Mouse (Mus musculus): ENCODE data around the gene Rab23. TPM values are rescaled to one million over a fixed set of nuclear protein-coding genes. Genes with fewer than 3 reads are reported as not detected.

Rab23 gene
- polyA plus RNA-seq (2015; fragmentation: Nextera tagmentation; extraction: Ambion mirVana): 28.0 and 30.2 TPM in 2 replicates

DNA sequence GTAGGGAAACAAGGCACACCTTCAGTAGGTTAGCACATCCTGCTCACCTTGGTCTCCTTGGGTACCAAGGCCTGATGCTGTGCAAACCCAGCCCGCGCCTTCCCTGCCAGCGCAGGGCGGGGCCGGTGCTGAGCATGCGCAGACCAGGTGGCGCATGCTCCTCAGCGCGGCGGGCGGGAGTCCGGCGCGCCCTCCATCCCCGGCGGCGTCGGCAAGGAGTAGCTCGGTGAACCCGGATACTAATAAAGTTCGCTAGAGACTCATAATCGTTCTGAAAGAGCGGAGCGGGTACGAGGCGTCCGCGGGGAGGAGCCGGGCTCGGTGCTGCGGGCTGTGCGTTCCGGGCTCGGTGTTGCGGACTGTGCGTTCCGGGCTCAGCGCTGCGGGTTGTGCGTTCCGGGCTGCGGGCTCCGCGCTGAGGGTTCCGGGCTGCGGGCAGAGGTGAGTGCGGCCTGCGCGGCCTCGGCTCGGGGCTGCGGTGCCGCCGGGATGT lies at the start of gene Rab23:
Rab23 (plus strand) TSS at position 155 of the 493 bp plus-strand sequence.
- WGBS: under 1% methylated on average over 50 of the region's 54 CpGs
- no peaks in the 10 kb centered on the region for H3K9me3 ChIP-seq (replicated peaks)
- peaks cover 12% of the 10 kb centered on the region for H3K4me1 ChIP-seq
- no peaks in the 10 kb centered on the region for H3K27me3 ChIP-seq
- peak within 1 kb of the TSS; percentile 86 for H3K4me3 ChIP-seq (replicated peaks)
- H3K9ac ChIP-seq: peak within 1 kb of the TSS; percentile 92
- peak within 1 kb of the TSS; percentile 75 for H3K4me2 ChIP-seq
- H3K27ac ChIP-seq: peak within 1 kb of the TSS; percentile 93
- ATAC-seq (replicated peaks; ENCODE audit: low FRiP score): peak; percentile 97
- H3K36me3 ChIP-seq: peaks cover 31% of the 10 kb centered on the region

DNA sequence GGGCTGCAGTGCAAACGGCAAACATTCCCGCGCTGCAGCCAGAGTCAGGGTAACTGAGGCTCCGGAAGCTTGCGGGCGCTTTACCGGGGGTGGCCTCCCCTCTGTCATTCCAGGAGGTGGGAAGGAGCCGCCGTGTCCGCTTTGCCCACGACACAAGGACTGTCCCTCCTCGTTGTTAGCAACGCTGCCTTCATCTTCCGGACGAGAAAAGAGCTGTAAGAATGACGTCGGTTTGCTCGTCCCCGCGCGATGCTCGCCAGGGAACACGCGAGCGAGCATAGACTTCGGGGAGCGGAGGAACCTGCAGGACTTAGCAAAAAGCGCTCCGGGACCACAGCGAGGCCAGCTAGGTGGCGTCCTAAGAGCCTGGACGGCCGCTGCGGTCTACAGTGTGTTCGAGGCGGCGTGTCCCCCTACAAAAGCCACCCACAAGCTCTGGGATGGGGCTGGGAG lies 49.5 kb upstream of the Rab23 start:
- H3K4me3 ChIP-seq (replicated peaks): peak overlapping the region; percentile 84
- peak; percentile 79 for ATAC-seq (replicated peaks; ENCODE audit: low FRiP score)
- peak overlapping the region; percentile 81 for H3K4me2 ChIP-seq
- H3K27ac ChIP-seq: peak overlapping the region; percentile 59
- no peaks in the 10 kb centered on the region for H3K27me3 ChIP-seq
- H3K9me3 ChIP-seq (replicated peaks): no peaks in the 10 kb centered on the region
- peaks cover 15% of the 10 kb centered on the region for H3K36me3 ChIP-seq
- peaks cover 11% of the 10 kb centered on the region for H3K4me1 ChIP-seq
- under 1% methylated on average over 37 of the region's 37 CpGs for WGBS
- peak overlapping the region; percentile 63 for H3K9ac ChIP-seq

DNA sequence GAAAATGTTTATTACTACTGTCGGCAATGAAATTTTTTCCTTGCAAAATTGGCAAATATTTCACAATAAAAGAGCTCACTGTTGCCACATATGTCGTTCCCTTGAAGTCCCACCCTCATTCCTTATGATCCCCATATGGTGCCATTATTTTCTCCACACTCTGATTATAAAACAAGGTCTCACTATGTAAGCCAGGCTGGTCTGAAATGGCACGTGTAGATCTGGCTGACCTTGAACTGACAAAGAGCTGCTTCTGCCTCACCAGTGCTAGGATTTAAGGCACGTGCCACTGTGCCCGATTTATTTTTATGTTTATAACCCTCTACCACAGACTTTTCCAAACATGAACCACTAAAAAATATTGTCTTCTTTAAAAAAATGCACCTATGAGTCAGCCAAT lies 48.2 kb upstream of the Rab23 start:
- Histone ChIP-seq H3K36me3 (peaks cover 6% of the 10 kb centered on the region), H3K27ac (no peak overlapping the region), H3K4me3 (replicated peaks) (no peak overlapping the region), H3K27me3 (no peaks in the 10 kb centered on the region), H3K4me1 (peaks cover 11% of the 10 kb centered on the region), H3K4me2 (no peak overlapping the region), H3K9me3 (replicated peaks) (no peaks in the 10 kb centered on the region), H3K9ac (no peak overlapping the region)
- WGBS: 74% methylated on average over 5 of the region's 5 CpGs
- no peak for ATAC-seq (replicated peaks; ENCODE audit: low FRiP score)

DNA sequence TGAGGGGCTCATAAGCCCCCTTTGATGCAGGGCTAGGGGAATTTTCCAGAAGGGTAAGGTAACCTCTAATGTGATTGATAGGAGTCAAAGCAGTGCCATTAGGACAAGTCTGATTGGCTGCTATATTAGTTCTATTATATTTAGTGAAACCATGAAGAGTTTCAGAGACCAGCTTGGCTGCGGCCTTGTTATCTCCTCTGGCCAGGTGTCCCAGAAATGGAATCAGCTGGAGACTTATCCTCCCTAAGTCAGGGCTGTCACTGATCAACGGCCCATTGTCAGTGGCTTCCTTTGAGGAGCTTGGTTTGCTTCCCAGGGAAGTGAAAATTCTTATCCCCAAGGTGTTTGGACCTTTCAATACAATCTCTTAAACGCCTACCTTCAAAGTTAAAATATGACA lies 47.6 kb upstream of the Rab23 start:
- 68% methylated on average over 3 of the region's 3 CpGs for WGBS
- H3K27me3 ChIP-seq: no peaks in the 10 kb centered on the region
- no peak overlapping the region for H3K9ac ChIP-seq
- H3K36me3 ChIP-seq: no peaks in the 10 kb centered on the region
- H3K4me2 ChIP-seq: no peak overlapping the region
- H3K4me3 ChIP-seq (replicated peaks): no peak overlapping the region
- no peak overlapping the region for H3K27ac ChIP-seq
- H3K9me3 ChIP-seq (replicated peaks): no peaks in the 10 kb centered on the region
- H3K4me1 ChIP-seq: peaks cover 11% of the 10 kb centered on the region
- no peak for ATAC-seq (replicated peaks; ENCODE audit: low FRiP score)

DNA sequence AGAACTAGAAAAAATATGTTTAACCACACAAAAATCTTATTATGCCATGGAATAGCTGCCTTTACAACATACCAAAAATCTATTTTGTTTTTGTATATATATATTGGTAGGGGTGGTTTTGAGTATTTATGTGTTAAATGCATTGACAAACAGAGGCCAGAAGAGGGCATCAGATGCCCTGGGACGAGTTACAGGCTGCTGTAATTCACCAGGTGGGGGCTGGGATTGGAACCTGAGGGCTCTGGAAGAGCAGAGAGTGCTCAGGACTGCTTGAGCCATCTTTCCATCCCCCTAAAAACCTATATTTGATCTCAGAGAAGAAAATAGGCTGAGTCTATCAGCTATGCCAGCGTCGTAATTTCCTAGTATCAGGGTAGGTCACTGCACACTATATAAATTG lies 47.2 kb upstream of the Rab23 start:
- no peak overlapping the region for H3K27ac ChIP-seq
- peaks cover 11% of the 10 kb centered on the region for H3K4me1 ChIP-seq
- H3K9ac ChIP-seq: no peak overlapping the region
- ATAC-seq (replicated peaks; ENCODE audit: low FRiP score): no peak
- no peak overlapping the region for H3K4me3 ChIP-seq (replicated peaks)
- H3K9me3 ChIP-seq (replicated peaks): no peaks in the 10 kb centered on the region
- H3K27me3 ChIP-seq: no peaks in the 10 kb centered on the region
- H3K4me2 ChIP-seq: no peak overlapping the region
- WGBS: 22% methylated on average over 3 of the region's 3 CpGs
- H3K36me3 ChIP-seq: no peaks in the 10 kb centered on the region

DNA sequence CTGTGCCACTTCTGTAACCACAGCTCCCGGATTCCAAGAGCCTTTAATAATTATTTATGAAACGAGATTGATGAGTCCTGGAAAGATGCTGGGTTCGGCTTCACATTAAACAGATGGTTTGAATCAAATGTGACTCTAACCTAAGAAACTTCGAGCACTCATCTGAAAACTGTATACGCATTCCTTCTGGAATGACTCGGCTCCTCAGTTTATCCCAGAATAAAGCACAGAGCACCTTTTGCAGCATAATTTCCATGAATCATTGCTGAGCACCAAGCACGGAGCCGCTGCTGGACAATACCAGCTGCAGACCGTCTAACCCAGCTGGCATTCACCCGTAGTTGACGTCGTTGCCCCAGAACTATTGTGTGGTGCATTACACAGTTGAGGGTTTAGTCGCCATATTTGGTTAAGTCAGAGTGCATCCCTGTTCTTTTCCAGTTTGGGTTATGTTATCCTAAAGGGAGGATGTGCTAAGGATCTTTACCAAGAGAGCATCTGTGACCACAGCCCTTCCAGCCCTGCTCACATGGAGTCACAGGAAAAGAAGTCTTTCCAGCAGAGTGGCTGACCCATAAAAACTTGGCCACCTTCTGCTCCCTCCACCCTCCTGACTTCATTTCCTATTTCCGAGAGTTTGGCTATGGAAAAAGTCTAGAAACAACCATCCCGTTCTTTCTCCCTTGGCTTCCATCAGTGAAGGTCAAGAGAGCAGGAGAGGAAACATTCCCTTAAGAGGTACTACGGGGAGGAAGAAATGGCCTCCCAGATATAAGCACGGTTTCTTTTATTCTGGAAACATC lies 46.3 kb upstream of the Rab23 start:
- Histone ChIP-seq H3K27me3 (no peaks in the 10 kb centered on the region), H3K4me2 (no peak overlapping the region), H3K4me1 (peaks cover 11% of the 10 kb centered on the region), H3K4me3 (replicated peaks) (no peak overlapping the region), H3K27ac (no peak overlapping the region), H3K36me3 (no peaks in the 10 kb centered on the region), H3K9ac (no peak overlapping the region), H3K9me3 (replicated peaks) (no peaks in the 10 kb centered on the region)
- no peak for ATAC-seq (replicated peaks; ENCODE audit: low FRiP score)
- WGBS: 64% methylated on average over 17 of the region's 17 CpGs

DNA sequence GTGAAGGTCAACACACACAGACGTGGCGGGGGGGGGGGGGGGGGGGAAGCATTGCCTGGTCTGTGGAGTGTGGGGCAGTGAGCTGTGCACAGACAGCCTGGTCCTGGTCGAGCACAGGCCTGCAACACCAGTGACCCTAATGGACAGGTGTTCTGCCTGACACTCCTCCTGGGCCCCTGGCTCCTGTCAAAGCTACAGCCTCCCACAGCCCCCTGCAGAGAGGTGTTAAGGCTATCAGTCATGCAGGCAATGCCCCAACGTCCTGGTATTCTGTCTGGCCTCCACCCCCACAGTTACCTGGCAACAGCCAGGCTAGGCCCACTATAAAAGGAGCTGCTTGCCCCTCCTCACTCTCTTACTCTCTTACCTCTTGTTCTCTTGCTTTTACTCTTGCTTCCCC lies 39.3 kb upstream of the Rab23 start:
- whole genome bisulfite sequencing: 35% methylated on average over 3 of the region's 4 CpGs
- peak; percentile 70 for ATAC-seq (replicated peaks; ENCODE audit: low FRiP score)
- H3K4me2 ChIP-seq: no peak overlapping the region

DNA sequence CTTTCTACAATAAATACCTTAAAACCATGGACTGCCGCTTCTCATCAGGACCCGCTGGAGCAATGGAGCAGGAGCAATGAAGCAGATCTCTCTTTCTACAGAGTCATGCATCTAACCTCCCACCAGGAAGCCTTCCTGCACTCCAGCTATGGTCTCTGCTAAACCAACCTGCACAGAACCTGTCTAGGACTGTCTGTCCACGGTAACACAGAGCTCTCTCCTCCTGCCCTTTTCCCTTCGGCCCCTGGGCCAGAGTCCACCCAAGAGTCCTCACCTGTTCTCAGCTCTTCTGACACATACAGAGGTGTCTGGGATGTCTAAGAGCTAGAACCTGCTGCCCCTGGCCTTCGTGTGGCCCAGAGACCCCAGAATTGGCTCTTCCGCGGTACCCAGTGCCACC lies 38.8 kb upstream of the Rab23 start:
- no peak overlapping the region for H3K4me2 ChIP-seq
- no peaks in the 10 kb centered on the region for H3K9me3 ChIP-seq (replicated peaks)
- no peak overlapping the region for H3K9ac ChIP-seq
- no peaks in the 10 kb centered on the region for H3K36me3 ChIP-seq
- H3K4me1 ChIP-seq: no peaks in the 10 kb centered on the region
- no peaks in the 10 kb centered on the region for H3K27me3 ChIP-seq
- no peak overlapping the region for H3K4me3 ChIP-seq (replicated peaks)
- no peak overlapping the region for H3K27ac ChIP-seq
- WGBS: 77% methylated on average over 7 of the region's 7 CpGs
- ATAC-seq (replicated peaks; ENCODE audit: low FRiP score): peak; percentile 62

More for the DNA sequence above, 39.3 kb upstream of the Rab23 start:
- no peak overlapping the region for H3K4me3 ChIP-seq (replicated peaks)
- H3K27me3 ChIP-seq: no peaks in the 10 kb centered on the region
- no peaks in the 10 kb centered on the region for H3K4me1 ChIP-seq
- H3K9ac ChIP-seq: no peak overlapping the region
- H3K9me3 ChIP-seq (replicated peaks): no peaks in the 10 kb centered on the region
- no peaks in the 10 kb centered on the region for H3K36me3 ChIP-seq
- no peak overlapping the region for H3K27ac ChIP-seq

DNA sequence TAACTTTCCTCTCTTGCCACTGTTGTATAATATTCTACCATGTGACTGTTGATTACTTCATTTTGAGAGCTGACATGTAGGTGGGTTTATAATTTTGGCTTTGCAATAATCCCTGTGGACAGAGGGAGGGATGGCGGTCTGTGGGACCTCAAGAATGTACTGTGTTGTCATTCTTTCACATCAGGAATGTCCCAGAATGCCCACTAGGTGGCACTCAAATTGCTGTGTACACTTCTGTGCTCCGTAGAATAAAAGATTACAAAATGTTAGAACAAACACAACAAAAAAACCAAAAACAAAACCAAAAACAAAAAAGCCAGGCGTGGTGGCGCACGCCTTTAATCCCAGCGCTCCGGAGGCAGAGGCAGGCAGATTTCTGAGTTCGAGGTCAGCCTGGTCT lies 35.2 kb upstream of the Rab23 start:
- Histone ChIP-seq H3K27me3 (no peaks in the 10 kb centered on the region), H3K4me2 (no peak overlapping the region), H3K27ac (no peak overlapping the region), H3K9ac (no peak overlapping the region), H3K36me3 (no peaks in the 10 kb centered on the region), H3K9me3 (replicated peaks) (no peaks in the 10 kb centered on the region), H3K4me3 (replicated peaks) (no peak overlapping the region), H3K4me1 (no peaks in the 10 kb centered on the region)
- no peak for ATAC-seq (replicated peaks; ENCODE audit: low FRiP score)
- WGBS: 70% methylated on average over 8 of the region's 8 CpGs

DNA sequence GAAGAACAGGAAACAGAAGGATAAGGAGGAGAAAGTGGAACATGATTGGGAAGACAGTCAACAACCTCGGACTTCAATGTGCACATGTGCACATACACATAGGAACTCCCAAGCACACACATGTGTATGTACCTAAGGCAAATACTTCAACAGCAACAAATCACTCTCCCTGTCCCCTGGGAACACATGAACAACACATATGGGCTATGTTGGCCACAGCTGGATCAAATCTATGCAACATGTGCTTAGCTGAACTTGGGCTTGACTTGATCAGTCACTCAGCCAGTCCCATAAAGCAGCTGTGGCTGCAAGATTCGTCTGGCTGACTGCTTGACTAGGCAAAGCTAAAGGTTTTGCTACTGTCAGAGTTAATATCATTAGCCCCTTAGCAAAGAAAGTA lies 30.9 kb upstream of the Rab23 start:
- Histone ChIP-seq H3K9me3 (replicated peaks) (no peaks in the 10 kb centered on the region), H3K4me2 (no peak overlapping the region), H3K36me3 (no peaks in the 10 kb centered on the region), H3K4me3 (replicated peaks) (no peak overlapping the region), H3K4me1 (no peaks in the 10 kb centered on the region), H3K27me3 (no peaks in the 10 kb centered on the region), H3K9ac (no peak overlapping the region), H3K27ac (no peak overlapping the region)
- ATAC-seq (replicated peaks; ENCODE audit: low FRiP score): no peak
- 56% methylated on average over 2 of the region's 2 CpGs for WGBS

DNA sequence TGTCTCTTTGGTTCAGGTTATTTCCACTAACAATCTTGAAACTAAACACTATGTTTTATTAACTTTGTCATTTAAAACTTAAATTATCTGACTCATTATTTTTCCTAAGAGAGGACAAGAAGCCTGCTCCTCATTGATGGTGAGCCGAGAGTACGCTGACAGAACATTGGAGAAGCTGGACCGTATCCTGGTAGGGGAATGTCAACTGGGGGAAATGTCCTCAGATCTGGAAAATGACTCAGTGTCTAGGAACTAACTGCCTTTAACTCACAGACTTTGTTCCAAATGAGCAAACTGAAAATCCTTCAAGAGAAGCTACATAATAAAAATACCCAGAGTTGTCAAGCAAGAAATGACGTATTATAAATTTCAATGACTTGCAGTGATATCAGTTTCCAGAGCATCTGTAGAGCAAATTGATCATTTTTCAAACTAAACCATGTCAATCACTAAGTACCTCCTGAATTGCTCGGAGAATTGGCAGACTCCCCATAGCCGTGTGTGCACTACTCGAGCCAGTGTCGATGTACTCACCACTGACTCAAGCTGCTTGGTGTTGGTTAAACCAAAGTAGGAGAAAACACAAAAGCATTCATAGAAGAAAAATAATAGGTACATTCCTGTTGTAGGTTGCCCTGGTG lies 30.1 kb upstream of the Rab23 start:
- no peak overlapping the region for H3K27ac ChIP-seq
- no peak overlapping the region for H3K4me3 ChIP-seq (replicated peaks)
- 84% methylated on average over 8 of the region's 8 CpGs for WGBS
- H3K4me2 ChIP-seq: no peak overlapping the region
- no peaks in the 10 kb centered on the region for H3K4me1 ChIP-seq
- no peaks in the 10 kb centered on the region for H3K36me3 ChIP-seq
- no peak overlapping the region for H3K9ac ChIP-seq
- no peaks in the 10 kb centered on the region for H3K9me3 ChIP-seq (replicated peaks)
- ATAC-seq (replicated peaks; ENCODE audit: low FRiP score): no peak
- no peaks in the 10 kb centered on the region for H3K27me3 ChIP-seq

DNA sequence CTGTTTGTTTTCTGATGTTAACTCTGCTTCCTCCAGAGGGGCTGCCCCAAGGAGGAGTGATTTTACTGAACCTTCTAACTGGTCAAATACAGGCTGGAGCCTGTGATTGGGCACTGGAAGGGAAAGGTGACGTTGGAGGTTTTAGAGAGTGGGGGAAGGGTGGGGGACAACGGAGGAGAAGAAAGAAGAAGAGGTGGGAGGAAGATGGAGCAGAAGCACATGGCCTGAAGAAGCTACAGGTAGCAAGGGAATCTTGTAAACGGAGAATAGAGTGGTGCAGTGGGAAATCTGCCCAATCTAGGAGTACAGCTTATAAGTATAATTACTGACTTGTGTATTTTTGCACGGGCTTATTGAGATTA lies 29.6 kb upstream of the Rab23 start:
- Histone ChIP-seq H3K27me3 (no peaks in the 10 kb centered on the region), H3K36me3 (no peaks in the 10 kb centered on the region), H3K4me1 (no peaks in the 10 kb centered on the region), H3K27ac (no peak overlapping the region), H3K4me2 (no peak overlapping the region), H3K9me3 (replicated peaks) (no peaks in the 10 kb centered on the region), H3K4me3 (replicated peaks) (no peak overlapping the region), H3K9ac (no peak overlapping the region)
- 48% methylated on average over 4 of the region's 4 CpGs for WGBS
- ATAC-seq (replicated peaks; ENCODE audit: low FRiP score): no peak

Measured in kidney, embryonic 15.5 days (tissue).